Mouse (Mus musculus): ENCODE data around the gene Cyp4b1. TPM values are rescaled to one million over a fixed set of nuclear protein-coding genes. Genes with fewer than 3 reads are reported as not detected.
"Not testable (repeated sequence)": the region's sequence is repeated elsewhere in the genome, so short reads cannot be mapped to it uniquely, and the experiment has no call there.

Gene Cyp4b1
- polyA plus RNA-seq, 1 experiment from 2014 or later = 0.47 TPM

- not testable (repeated sequence) for H3K4me2 ChIP-seq (replicated peaks); H3K9ac ChIP-seq (replicated peaks); ATAC-seq (replicated peaks); H3K4me1 ChIP-seq; H3K9me3 ChIP-seq; H3K27ac ChIP-seq (replicated peaks); H3K27me3 ChIP-seq; H3K36me3 ChIP-seq; H3K4me3 ChIP-seq
- WGBS = 95% methylated on average over 3 of the region's 3 CpGs
Observed at GRCm38 (mm10) chr4:115625560-115625959, 22.0 kb downstream of the Cyp4b1 start.

GRCm38 (mm10) chr4:115614005-115614404 is 33.5 kb downstream of the Cyp4b1 start:
- no peak for ATAC-seq (replicated peaks)
- Histone ChIP-seq H3K36me3 (no peaks in the 10 kb centered on the region), H3K4me3 (no peak overlapping the region), H3K9ac (replicated peaks) (no peak overlapping the region), H3K9me3 (no peaks in the 10 kb centered on the region), H3K27me3 (no peaks in the 10 kb centered on the region), H3K27ac (replicated peaks) (no peak overlapping the region), H3K4me1 (no peaks in the 10 kb centered on the region), H3K4me2 (replicated peaks) (no peak overlapping the region)

GRCm38 (mm10) chr4:115600611-115601010 is 46.9 kb downstream of the Cyp4b1 start, which contains the start of gene Cyp4a32:
TSS of gene Cyp4a32 (plus strand) at chr4:115600969.
- not testable (repeated sequence) for H3K4me1 ChIP-seq; H3K9me3 ChIP-seq; H3K4me3 ChIP-seq; H3K4me2 ChIP-seq (replicated peaks); H3K9ac ChIP-seq (replicated peaks); H3K27me3 ChIP-seq; ATAC-seq (replicated peaks); H3K27ac ChIP-seq (replicated peaks); H3K36me3 ChIP-seq
- WGBS = 88% methylated on average over 8 of the region's 8 CpGs

- H3K36me3 ChIP-seq = no peaks in the 10 kb centered on the region
- H3K9ac ChIP-seq (replicated peaks) = no peak overlapping the region
- H3K9me3 ChIP-seq = no peaks in the 10 kb centered on the region
- no peaks in the 10 kb centered on the region for H3K27me3 ChIP-seq
- 92% methylated on average over 2 of the region's 2 CpGs for WGBS
- no peak overlapping the region for H3K4me2 ChIP-seq (replicated peaks)
- no peak overlapping the region for H3K4me3 ChIP-seq
- no peaks in the 10 kb centered on the region for H3K4me1 ChIP-seq
- ATAC-seq (replicated peaks) = no peak
- H3K27ac ChIP-seq (replicated peaks) = no peak overlapping the region
Observed at GRCm38 (mm10) chr4:115596824-115597336, 50.6 kb downstream of the Cyp4b1 start.

GRCm38 (mm10) chr4:115596357-115596756 is 51.2 kb downstream of the Cyp4b1 start:
- Histone ChIP-seq H3K27ac (replicated peaks) (no peak overlapping the region), H3K27me3 (no peaks in the 10 kb centered on the region), H3K9me3 (no peaks in the 10 kb centered on the region), H3K4me2 (replicated peaks) (no peak overlapping the region), H3K4me1 (no peaks in the 10 kb centered on the region), H3K9ac (replicated peaks) (no peak overlapping the region), H3K36me3 (no peaks in the 10 kb centered on the region), H3K4me3 (no peak overlapping the region)
- WGBS = 91% methylated on average over 1 of the region's 1 CpGs
- no peak for ATAC-seq (replicated peaks)

GRCm38 (mm10) chr4:115583036-115583435 is 64.5 kb downstream of the Cyp4b1 start:
- H3K4me1 ChIP-seq = no peaks in the 10 kb centered on the region
- ATAC-seq (replicated peaks) = no peak
- no peaks in the 10 kb centered on the region for H3K9me3 ChIP-seq
- no peak overlapping the region for H3K9ac ChIP-seq (replicated peaks)
- no peaks in the 10 kb centered on the region for H3K27me3 ChIP-seq
- H3K4me3 ChIP-seq = no peak overlapping the region
- no peaks in the 10 kb centered on the region for H3K36me3 ChIP-seq
- no peak overlapping the region for H3K27ac ChIP-seq (replicated peaks)
- H3K4me2 ChIP-seq (replicated peaks) = no peak overlapping the region

GRCm38 (mm10) chr4:115575776-115576175 is 71.7 kb downstream of the Cyp4b1 start:
- Histone ChIP-seq H3K4me1 (no peaks in the 10 kb centered on the region), H3K27me3 (no peaks in the 10 kb centered on the region), H3K36me3 (no peaks in the 10 kb centered on the region), H3K4me3 (no peak overlapping the region), H3K9ac (replicated peaks) (no peak overlapping the region), H3K4me2 (replicated peaks) (no peak overlapping the region), H3K27ac (replicated peaks) (no peak overlapping the region), H3K9me3 (no peaks in the 10 kb centered on the region)
- WGBS = 76% methylated on average over 2 of the region's 2 CpGs
- ATAC-seq (replicated peaks) = no peak

- 82% methylated on average over 3 of the region's 3 CpGs for WGBS
- Histone ChIP-seq H3K9me3 (no peaks in the 10 kb centered on the region), H3K4me1 (no peaks in the 10 kb centered on the region), H3K27ac (replicated peaks) (no peak overlapping the region), H3K27me3 (no peaks in the 10 kb centered on the region), H3K4me2 (replicated peaks) (no peak overlapping the region), H3K4me3 (no peak overlapping the region), H3K9ac (replicated peaks) (no peak overlapping the region), H3K36me3 (no peaks in the 10 kb centered on the region)
- no peak for ATAC-seq (replicated peaks)
Observed at GRCm38 (mm10) chr4:115575255-115575654, 72.3 kb downstream of the Cyp4b1 start.

Other genes starting within 250 kb of the Cyp4b1 start
- not detected in 2 replicates for gene Cyp4a12b, start 236.1 kb downstream of the Cyp4b1 start, polyA plus RNA-seq (2015; fragmentation: Nextera tagmentation; extraction: Ambion mirVana)
- not detected in 2 replicates for gene Cyp4a30b, start 195.1 kb downstream of the Cyp4b1 start, polyA plus RNA-seq (2015; fragmentation: Nextera tagmentation; extraction: Ambion mirVana)
- gene Cyp4a14, start 151.6 kb downstream of the Cyp4b1 start, polyA plus RNA-seq (2015; fragmentation: Nextera tagmentation; extraction: Ambion mirVana) = not detected in 2 replicates
- gene Cyp4a10, start 129.5 kb downstream of the Cyp4b1 start, polyA plus RNA-seq (2015; fragmentation: Nextera tagmentation; extraction: Ambion mirVana) = not detected in 2 replicates
- gene Cyp4a31, start 84.1 kb downstream of the Cyp4b1 start, polyA plus RNA-seq (2015; fragmentation: Nextera tagmentation; extraction: Ambion mirVana) = not detected in 2 replicates
- gene Cyp4a32, start 46.8 kb downstream of the Cyp4b1 start, polyA plus RNA-seq (2015; fragmentation: Nextera tagmentation; extraction: Ambion mirVana) = not detected in 2 replicates
- gene Efcab14, start 90.0 kb upstream of the Cyp4b1 start, polyA plus RNA-seq (2015; fragmentation: Nextera tagmentation; extraction: Ambion mirVana) = 19.6 and 20.2 TPM in 2 replicates
- gene Tex38, start 133.3 kb upstream of the Cyp4b1 start, polyA plus RNA-seq (2015; fragmentation: Nextera tagmentation; extraction: Ambion mirVana) = 0.59 TPM in 1 of 2 replicates, not detected in the other
- gene Atpaf1, start 137.1 kb upstream of the Cyp4b1 start, polyA plus RNA-seq (2015; fragmentation: Nextera tagmentation; extraction: Ambion mirVana) = 34.6 and 37.5 TPM in 2 replicates
- 5.2 and 5.9 TPM in 2 replicates for gene Mob3c, start 180.4 kb upstream of the Cyp4b1 start, polyA plus RNA-seq (2015; fragmentation: Nextera tagmentation; extraction: Ambion mirVana)
- gene Mknk1, start 191.5 kb upstream of the Cyp4b1 start, polyA plus RNA-seq (2015; fragmentation: Nextera tagmentation; extraction: Ambion mirVana) = 22.1 and 24.8 TPM in 2 replicates
- not detected in 2 replicates for gene Kncn, start 236.7 kb upstream of the Cyp4b1 start, polyA plus RNA-seq (2015; fragmentation: Nextera tagmentation; extraction: Ambion mirVana)
- 0.20 TPM in 1 of 2 replicates, not detected in the other for gene 6430628N08Rik, start 242.9 kb upstream of the Cyp4b1 start, polyA plus RNA-seq (2015; fragmentation: Nextera tagmentation; extraction: Ambion mirVana)